Mouse (Mus musculus): ENCODE measurements at regions not wholly inside any gene's neighbourhood (a gene's known extent, or its start where the extent isn't known, plus 50 kb on each side); places are given as distances from the start of the nearest gene placed in this dataset.
"Not testable (repeated sequence)": the region's sequence is repeated elsewhere in the genome, so short reads cannot be mapped to it uniquely, and the experiment has no call there.

GRCm38 (mm10) chr6:12835079-12835478, 85.9 kb upstream of the Thsd7a start:
- TF ChIP-seq HCFC1 (IDR thresholded peaks at IDR 0.05; ENCODE audit: borderline replicate concordance, insufficient read depth, low read length); ZNF384 (IDR thresholded peaks at IDR 0.05; ENCODE audit: low read depth, low read length); ZC3H11A (IDR thresholded peaks at IDR 0.05; ENCODE audit: borderline replicate concordance, low read depth, low read length): not testable (repeated sequence)
